Mouse (Mus musculus) c-Kit-negative CD71-positive TER-119-positive erythroid progenitor cells, embryonic 14.5 days (primary cell): ENCODE results near the gene Lpp.

Experiments
- DNase-seq: peaks from one replicate; pipeline ENCODE4 v3.0.0-alpha.2; 2013; ENCODE audit warnings: low read depth, low spot score

The Lpp gene

DNA sequence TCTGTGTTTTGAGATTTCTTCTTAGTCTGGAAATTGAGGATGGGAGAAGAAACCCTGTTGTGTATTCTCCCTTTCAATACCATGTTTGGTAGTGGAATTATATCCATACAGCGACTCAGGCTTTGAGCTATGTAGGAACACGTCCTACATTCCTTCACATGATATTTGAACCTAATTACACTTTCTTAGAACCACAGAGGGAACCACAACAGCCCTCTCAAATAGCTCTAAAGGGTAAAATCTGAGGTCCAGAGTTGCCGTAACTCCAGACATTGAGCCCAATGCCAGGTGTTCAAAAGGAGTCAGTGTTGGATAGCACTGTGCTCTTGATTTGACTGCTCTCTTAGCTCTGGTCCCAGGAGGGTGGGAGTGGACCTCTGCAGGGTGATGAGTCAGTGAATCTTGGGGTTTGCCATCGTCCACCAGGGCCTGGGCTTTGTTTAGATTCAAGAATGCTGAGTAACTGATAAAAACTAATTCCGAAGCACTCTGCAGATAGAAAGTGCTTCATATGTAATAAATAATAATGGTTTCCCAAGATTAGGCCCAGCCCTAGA, 104.9 kb downstream of the Lpp start:
- no peak for DNase-seq

DNA sequence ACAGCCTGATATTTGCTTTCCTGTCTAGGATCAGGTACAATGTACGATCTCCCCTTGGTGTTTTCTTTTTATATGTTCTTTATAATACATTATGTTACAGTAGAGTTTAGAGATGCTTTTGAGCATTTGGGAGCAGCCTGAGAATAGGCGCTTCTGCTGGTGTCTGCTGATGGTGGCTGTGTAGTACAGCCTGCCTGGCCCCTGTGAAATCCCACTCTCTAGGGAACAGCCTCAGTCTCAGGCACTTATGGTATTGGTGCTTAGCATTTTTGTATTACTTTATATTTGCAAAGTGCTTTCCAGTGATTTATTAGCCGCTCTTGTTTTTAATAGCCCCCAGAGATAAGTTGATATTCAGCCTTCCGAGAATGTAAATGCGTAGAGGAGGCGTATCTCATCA, 107.9 kb downstream of the Lpp start:
- DNase-seq, result no peak

GRCm38 (mm10) chr16:24501628-24502294, 108.5 kb downstream of the Lpp start:
- DNase-seq, result no peak

DNA sequence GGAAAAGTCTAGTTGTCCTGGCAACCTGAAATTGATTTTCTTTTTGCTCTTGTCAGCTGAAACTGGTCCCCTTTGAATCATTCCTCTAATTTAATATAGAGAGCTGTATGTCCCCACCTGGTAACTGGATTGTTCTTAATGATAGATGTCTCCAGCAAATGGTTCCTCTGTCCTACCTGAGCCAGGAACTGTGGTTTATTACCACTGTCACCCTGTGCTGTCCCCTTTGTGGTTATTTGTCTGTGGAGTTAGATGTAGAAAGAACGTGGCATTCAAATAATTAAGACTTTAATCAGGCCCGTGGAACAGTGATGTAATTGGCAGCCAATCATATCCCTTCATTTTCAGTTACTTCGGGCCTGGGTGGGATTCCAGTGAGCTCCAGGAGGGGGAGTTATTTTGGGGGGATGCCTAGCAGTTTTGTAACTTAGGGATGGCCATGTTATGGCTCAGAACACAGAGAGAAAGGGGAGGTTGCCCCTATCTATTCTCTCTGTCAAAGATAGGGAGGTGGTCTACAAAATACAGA, 109.1 kb downstream of the Lpp start:
- DNase-seq, result no peak

DNA sequence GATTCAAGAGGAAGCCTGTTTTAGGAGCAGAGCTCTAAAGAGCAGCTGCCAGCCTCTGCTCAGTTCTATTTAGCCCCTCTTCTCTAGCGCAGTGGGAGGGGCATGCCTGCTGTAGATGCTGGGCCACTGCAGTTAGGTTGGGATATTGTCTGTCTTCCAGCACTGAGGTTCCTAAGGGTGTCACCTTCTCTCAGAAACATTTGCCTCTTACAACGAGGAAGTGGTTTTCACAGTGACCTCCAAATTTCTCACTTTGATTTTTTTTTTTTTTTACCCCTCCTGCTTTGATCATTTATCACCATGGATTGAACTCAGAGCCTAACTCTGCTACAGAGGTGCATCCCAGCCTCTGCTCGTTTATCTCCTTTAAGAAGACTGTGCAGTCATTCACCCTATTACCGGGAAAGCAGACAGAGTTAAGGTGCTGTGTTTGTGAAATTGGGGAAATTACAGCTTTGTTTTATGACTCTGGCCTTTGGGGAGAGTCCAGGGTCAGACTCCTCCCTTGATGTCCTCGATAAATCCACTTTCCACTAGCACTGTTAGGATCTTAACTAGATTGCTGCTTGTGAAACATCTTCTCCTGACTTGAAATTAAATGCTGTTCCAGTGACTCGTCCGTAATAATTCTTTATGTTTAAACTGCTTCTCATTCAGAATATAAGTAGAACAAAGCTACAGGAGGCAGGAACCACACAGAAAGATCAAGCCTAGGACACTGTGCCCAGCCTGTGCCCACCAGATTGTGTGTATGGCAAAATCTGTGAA, 111.7 kb downstream of the Lpp start:
- DNase-seq, result no peak

GRCm38 (mm10) chr16:24506237-24506636, 112.9 kb downstream of the Lpp start:
- no peak for DNase-seq

- DNase-seq, result no peak
Observed at GRCm38 (mm10) chr16:24506740-24507139, 113.4 kb downstream of the Lpp start.

GRCm38 (mm10) chr16:24507927-24508540, 114.7 kb downstream of the Lpp start:
- no peak for DNase-seq

- no peak for DNase-seq
Observed at GRCm38 (mm10) chr16:24509100-24509812, 115.9 kb downstream of the Lpp start.

- DNase-seq, result no peak
Observed at GRCm38 (mm10) chr16:24509813-24510166, 116.5 kb downstream of the Lpp start.

- no peak for DNase-seq
Observed at GRCm38 (mm10) chr16:24513228-24513627, 119.9 kb downstream of the Lpp start.

- DNase-seq, result no peak
Observed at GRCm38 (mm10) chr16:24514802-24515727, 121.8 kb downstream of the Lpp start.

- DNase-seq, result no peak
Observed at GRCm38 (mm10) chr16:24516993-24517392, 123.7 kb downstream of the Lpp start.

GRCm38 (mm10) chr16:24517501-24518042, 124.3 kb downstream of the Lpp start:
- no peak for DNase-seq

GRCm38 (mm10) chr16:24518785-24519184, 125.5 kb downstream of the Lpp start:
- DNase-seq, result no peak

DNA sequence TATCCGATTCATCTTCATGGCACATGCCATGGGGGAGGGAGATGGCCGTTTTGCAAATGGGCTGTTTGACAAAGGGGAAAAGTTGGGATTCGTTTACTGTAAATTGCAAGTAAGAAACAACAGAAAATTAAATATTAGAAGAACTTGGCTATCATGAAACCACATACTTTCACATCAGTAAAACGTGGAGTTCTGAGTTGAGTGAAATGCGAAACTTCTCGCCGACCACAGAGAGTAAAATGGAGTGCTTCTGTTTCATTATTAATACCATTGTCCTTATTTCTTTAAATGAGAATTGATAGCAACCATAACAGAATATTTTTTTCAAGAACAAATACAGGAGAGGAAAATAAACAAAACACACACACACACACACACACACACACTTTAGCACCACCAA, 133.9 kb downstream of the Lpp start:
- no peak for DNase-seq

GRCm38 (mm10) chr16:24531681-24532080, 138.4 kb downstream of the Lpp start:
- no peak for DNase-seq

- no peak for DNase-seq
Observed at GRCm38 (mm10) chr16:24535221-24535620, 141.9 kb downstream of the Lpp start.

DNA sequence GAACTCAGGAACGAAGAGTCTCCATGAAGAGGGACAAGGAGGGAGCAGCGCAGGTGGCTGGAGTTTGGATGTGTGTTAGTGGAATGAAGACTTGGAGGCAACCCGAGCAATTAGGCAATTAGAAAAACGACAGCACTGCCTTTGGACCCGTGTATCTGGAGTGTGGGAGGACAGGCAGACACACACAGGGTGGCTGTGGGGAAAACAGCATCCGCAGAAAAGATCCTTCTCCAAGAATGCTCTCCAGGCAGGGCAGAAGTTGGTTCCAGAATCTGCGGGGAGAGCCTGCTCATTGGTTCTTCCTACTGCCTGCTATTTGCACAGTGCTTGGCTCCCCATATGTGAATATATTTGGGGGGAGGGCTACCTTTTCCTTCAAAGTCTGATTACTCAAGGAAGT, 143.0 kb downstream of the Lpp start:
- DNase-seq, result no peak

GRCm38 (mm10) chr16:24539003-24539402, 145.7 kb downstream of the Lpp start:
- DNase-seq, result no peak
